Comparison of ENCODE assay signal across 12 mouse cellular contexts in the genomic region with DNA sequence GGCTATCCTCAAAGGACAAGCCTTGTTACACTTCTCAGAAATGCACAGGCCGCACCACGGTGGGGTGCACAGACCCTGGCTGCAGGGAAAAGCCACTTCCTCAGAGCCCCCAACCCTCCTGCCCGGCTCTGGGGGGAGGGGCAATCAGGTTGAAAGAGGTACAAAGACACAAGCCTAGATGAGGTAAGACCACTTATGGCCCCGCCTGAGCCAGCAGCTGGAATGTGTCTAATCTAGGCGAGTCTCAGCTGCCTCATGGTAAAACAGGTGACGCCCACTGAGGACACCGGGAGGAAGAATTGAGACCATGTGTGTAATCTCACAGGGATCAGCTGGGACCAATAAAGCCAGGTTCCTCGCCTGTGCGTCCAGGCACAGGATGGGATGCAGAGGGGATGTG. TPM values are rescaled to one million over a fixed set of nuclear protein-coding genes. Genes with fewer than 3 reads are reported as not detected.
DNase-seq lines count a peak whose midpoint lies in the region; ATAC-seq and TF ChIP-seq lines count a peak whose summit lies in the region.
"Had no signal": no experiment of that assay in that cellular context is flagged by ENCODE, and none has a peak within 500 bp of the region (broad histone marks: within the 10 kb centered on the region; RNA-seq: fewer than 3 reads in every experiment).

No protein-coding gene starts in this region.

- peaks cover 81% of the 10 kb centered on the region for H3K4me1 ChIP-seq in heart, embryonic 11.5 days (ENCODE audit: control insufficient read depth, insufficient read depth, low read length)
- peaks cover 82% of the 10 kb centered on the region for H3K4me1 ChIP-seq in liver, embryonic 12.5 days
- peaks cover 36% of the 10 kb centered on the region for H3K4me1 ChIP-seq in liver, postnatal 0 days (ENCODE audit: insufficient read depth)
- H3K4me1 ChIP-seq in embryonic facial prominence, embryonic 13.5 days = peaks cover 69% of the 10 kb centered on the region
- H3K4me1 ChIP-seq in neural tube, embryonic 15.5 days = peaks cover 45% of the 10 kb centered on the region

- peak overlapping the region; percentile 46 for H3K4me2 ChIP-seq in heart, embryonic 11.5 days
- no peak overlapping the region for H3K4me2 ChIP-seq in liver, embryonic 12.5 days
- no peak overlapping the region for H3K4me2 ChIP-seq in liver, postnatal 0 days (ENCODE audit: low read depth, low read length)
- H3K4me2 ChIP-seq in embryonic facial prominence, embryonic 13.5 days = no peak overlapping the region
- H3K4me2 ChIP-seq in myocyte (ENCODE audit: low read depth) = peak overlapping the region; percentile 21
- no peak overlapping the region for H3K4me2 ChIP-seq in neural tube, embryonic 15.5 days
- H3K4me2 ChIP-seq: hindbrain, embryonic 15.5 days had no signal

- peak; percentile 12; the same call in 1 of the 2 replicates for ATAC-seq in heart, embryonic 11.5 days (replicated peaks; ENCODE audit: insufficient number of reproducible peaks, low FRiP score, low TSS enrichment)
- ATAC-seq in liver, embryonic 12.5 days = peak; percentile 16; the same call in 1 of the 2 replicates
- ATAC-seq in liver, postnatal 0 days = no peak
- peak; percentile 43; the same call in 1 of the 2 replicates for ATAC-seq in embryonic facial prominence, embryonic 13.5 days (ENCODE audit: insufficient number of reproducible peaks, insufficient read depth, low FRiP score, low TSS enrichment, low read depth)
- ATAC-seq in neural tube, embryonic 15.5 days (ENCODE audit: low FRiP score) = no peak
- ATAC-seq: forebrain, postnatal 0 days had no signal

- peaks cover 98% of the 10 kb centered on the region for H3K79me2 ChIP-seq in myocyte (ENCODE audit: control insufficient read depth, insufficient read depth)

- H3K36me3 ChIP-seq in heart, embryonic 11.5 days (ENCODE audit: control insufficient read depth, insufficient read depth, low read length) = no peaks in the 10 kb centered on the region
- peaks cover 6% of the 10 kb centered on the region; the same call in 1 of the 2 replicates for H3K36me3 ChIP-seq in liver, embryonic 12.5 days
- H3K36me3 ChIP-seq in liver, postnatal 0 days (replicated peaks; ENCODE audit: insufficient read depth, low read length) = no peaks in the 10 kb centered on the region
- no peaks in the 10 kb centered on the region for H3K36me3 ChIP-seq in embryonic facial prominence, embryonic 13.5 days
- no peaks in the 10 kb centered on the region for H3K36me3 ChIP-seq in myocyte (ENCODE audit: control insufficient read depth, insufficient read depth)
- no peaks in the 10 kb centered on the region for H3K36me3 ChIP-seq in neural tube, embryonic 15.5 days
- H3K36me3 ChIP-seq: hindbrain, embryonic 15.5 days had no signal

- no peaks in the 10 kb centered on the region for H3K9me3 ChIP-seq in heart, embryonic 11.5 days (replicated peaks; ENCODE audit: control insufficient read depth, low read length)
- no peaks in the 10 kb centered on the region for H3K9me3 ChIP-seq in liver, embryonic 12.5 days (replicated peaks)
- no peaks in the 10 kb centered on the region for H3K9me3 ChIP-seq in liver, postnatal 0 days (ENCODE audit: low read length)
- H3K9me3 ChIP-seq in embryonic facial prominence, embryonic 13.5 days = no peaks in the 10 kb centered on the region
- H3K9me3 ChIP-seq in neural tube, embryonic 15.5 days (replicated peaks) = no peaks in the 10 kb centered on the region
- H3K9me3 ChIP-seq: hindbrain, embryonic 15.5 days had no signal

- no peak overlapping the region for H3ac ChIP-seq in myocyte (ENCODE audit: control insufficient read depth, insufficient read length)

- no peak for DNase-seq in heart, adult 18-20 months
- no peak for DNase-seq in liver, postnatal 0 days
- DNase-seq in natural killer cell, adult 2 months (ENCODE audit: low spot score in 2 of 2) = no peak
- DNase-seq: cerebellum, postnatal 36 days; forebrain, postnatal 0 days; retina, postnatal 1 day had no signal

- WGBS in heart, embryonic 11.5 days (ENCODE audit: insufficient replicate concordance) = 27% methylated on average over 9 of the region's 9 CpGs
- WGBS in liver, embryonic 12.5 days (ENCODE audit: insufficient replicate concordance) = 55% methylated on average over 9 of the region's 9 CpGs
- WGBS in liver, postnatal 0 days (ENCODE audit: insufficient replicate concordance) = 66% methylated on average over 9 of the region's 9 CpGs
- WGBS in embryonic facial prominence, embryonic 13.5 days = 13% methylated on average over 9 of the region's 9 CpGs
- 49% methylated on average over 9 of the region's 9 CpGs for WGBS in neural tube, embryonic 15.5 days

- peak overlapping the region; percentile 92 for H3K27ac ChIP-seq in heart, embryonic 11.5 days (ENCODE audit: low read depth, low read length)
- no peak overlapping the region for H3K27ac ChIP-seq in liver, embryonic 12.5 days
- no peak overlapping the region for H3K27ac ChIP-seq in liver, postnatal 0 days (ENCODE audit: low read depth)
- H3K27ac ChIP-seq in embryonic facial prominence, embryonic 13.5 days = peak overlapping the region; percentile 62
- H3K27ac ChIP-seq in neural tube, embryonic 15.5 days (replicated peaks) = no peak overlapping the region
- H3K27ac ChIP-seq: hindbrain, embryonic 15.5 days had no signal

- TF ChIP-seq EP300 in liver, postnatal 0 days (IDR thresholded peaks at IDR 0.05; ENCODE audit: low read depth) = no peak

- no peak for TF ChIP-seq CTCF in liver, postnatal 0 days (IDR thresholded peaks at IDR 0.05; ENCODE audit: low read depth)

- no peak for TF ChIP-seq POLR2A in myocyte (IDR thresholded peaks at IDR 0.05; ENCODE audit: insufficient read length, low read depth)

- peak overlapping the region; percentile 5; the same call in 1 of the 2 replicates for H3K4me3 ChIP-seq in heart, embryonic 11.5 days (ENCODE audit: low read depth, low read length)
- H3K4me3 ChIP-seq in liver, embryonic 12.5 days = no peak overlapping the region
- H3K4me3 ChIP-seq in liver, postnatal 0 days (ENCODE audit: low read depth, low read length) = no peak overlapping the region
- no peak overlapping the region for H3K4me3 ChIP-seq in embryonic facial prominence, embryonic 13.5 days
- H3K4me3 ChIP-seq in myocyte = no peak overlapping the region
- H3K4me3 ChIP-seq in neural tube, embryonic 15.5 days (replicated peaks) = no peak overlapping the region
- H3K4me3 ChIP-seq: hindbrain, embryonic 15.5 days had no signal

- H3K9ac ChIP-seq in heart, embryonic 11.5 days (ENCODE audit: low read depth, low read length) = peak overlapping the region; percentile 60
- H3K9ac ChIP-seq in liver, embryonic 12.5 days = no peak overlapping the region
- H3K9ac ChIP-seq in liver, postnatal 0 days (replicated peaks) = no peak overlapping the region
- H3K9ac ChIP-seq in embryonic facial prominence, embryonic 13.5 days = no peak overlapping the region
- no peak overlapping the region for H3K9ac ChIP-seq in neural tube, embryonic 15.5 days (replicated peaks)
- H3K9ac ChIP-seq: forebrain, postnatal 0 days; hindbrain, embryonic 15.5 days had no signal

- no peaks in the 10 kb centered on the region for H3K27me3 ChIP-seq in heart, embryonic 11.5 days (ENCODE audit: control insufficient read depth, insufficient read depth, low read length)
- no peaks in the 10 kb centered on the region; the same call in 1 of the 2 replicates for H3K27me3 ChIP-seq in liver, embryonic 12.5 days (replicated peaks)
- no peaks in the 10 kb centered on the region for H3K27me3 ChIP-seq in liver, postnatal 0 days (ENCODE audit: insufficient read depth, low read length)
- H3K27me3 ChIP-seq in embryonic facial prominence, embryonic 13.5 days = no peaks in the 10 kb centered on the region
- no peaks in the 10 kb centered on the region for H3K27me3 ChIP-seq in myocyte (ENCODE audit: control insufficient read depth, insufficient read depth, insufficient read length)
- no peaks in the 10 kb centered on the region for H3K27me3 ChIP-seq in neural tube, embryonic 15.5 days (replicated peaks)
- H3K27me3 ChIP-seq: hindbrain, embryonic 15.5 days had no signal

TF ChIP-seq in myocyte, 11 proteins besides CTCF, POLR2A, EP300 and RAD21:
- TF ChIP-seq USF1 (IDR thresholded peaks at IDR 0.05; ENCODE audit: low read depth) (no peak), TCF12 (IDR thresholded peaks at IDR 0.05; ENCODE audit: insufficient read depth, poor library complexity, severe bottlenecking) (peak; percentile 23), MYOG (IDR thresholded peaks at IDR 0.05; ENCODE audit: control insufficient read depth in 1 of 3, insufficient read depth in 1 of 3, insufficient read length in 2 of 3, low read depth in 2 of 3) (peak; percentile 22 to 78 (median 40)), TCF3 (IDR thresholded peaks at IDR 0.05; ENCODE audit: insufficient read length, low read depth) (peak; percentile 31), CEBPB (IDR thresholded peaks at IDR 0.05; ENCODE audit: insufficient read depth, poor library complexity, severe bottlenecking) (no peak), MYOD1 (IDR thresholded peaks at IDR 0.05; ENCODE audit: control insufficient read depth in 1 of 3, insufficient read length in 2 of 3, low read depth in 2 of 3) (peak in 2 of 3 experiments; percentile 57 to 83), POLR2AphosphoS2 (IDR thresholded peaks at IDR 0.05; ENCODE audit: insufficient read length, low read depth) (no peak)

RNA-seq across cellular contexts. Expression of a gene that starts 25.2 kb away (rescaled TPM):
- polyA plus RNA-seq in heart, embryonic 11.5 days (2014; fragmentation: Nextera tagmentation; extraction: Ambion mirVana) = 9.2 and 11.1 TPM in 2 replicates
- total RNA-seq in heart, adult 18-20 months (2021) = 10 to 100 TPM; 32.5 to 45.3 TPM
- 8.7 and 9.9 TPM in 2 replicates for polyA plus RNA-seq in liver, embryonic 12.5 days (2016; fragmentation: Nextera tagmentation; extraction: Ambion mirVana)
- 2.5 and 3.2 TPM in 2 replicates for polyA plus RNA-seq in liver, postnatal 0 days (2015; fragmentation: Nextera tagmentation; extraction: Ambion mirVana)
- polyA plus RNA-seq in embryonic facial prominence, embryonic 13.5 days (2015; fragmentation: Nextera tagmentation; extraction: Ambion mirVana) = 3.8 and 4.2 TPM in 2 replicates
- 46.3 TPM for polyA plus RNA-seq in myocyte (2012; fragmentation: generic; extraction: Trizol)
- polyA plus RNA-seq in neural tube, embryonic 15.5 days (2015; fragmentation: Nextera tagmentation; extraction: Ambion mirVana) = 3.9 and 4.7 TPM in 2 replicates

Comparison
In these comparisons a context has a peak if more than half of its experiments do, and no peak if none do; other contexts are left out.
1. ATAC-seq: peak in heart, embryonic 11.5 days (single experiment), liver, embryonic 12.5 days (single experiment) and embryonic facial prominence, embryonic 13.5 days (single experiment); none in liver, postnatal 0 days (single experiment) and neural tube, embryonic 15.5 days (single experiment).
2. H3K27ac ChIP-seq: peak in heart, embryonic 11.5 days (single experiment) and embryonic facial prominence, embryonic 13.5 days (single experiment); none in liver, embryonic 12.5 days (single experiment), liver, postnatal 0 days (single experiment) and neural tube, embryonic 15.5 days (single experiment).
3. H3K4me2 ChIP-seq: peak in heart, embryonic 11.5 days (single experiment) and myocyte (single experiment); none in liver, embryonic 12.5 days (single experiment), liver, postnatal 0 days (single experiment), embryonic facial prominence, embryonic 13.5 days (single experiment) and neural tube, embryonic 15.5 days (single experiment).